Mouse (Mus musculus): ENCODE measurements around the gene Serpina6. TPM values are rescaled to one million over a fixed set of nuclear protein-coding genes. Genes with fewer than 3 reads are reported as not detected.

Gene Serpina6
- polyA plus RNA-seq, 1 experiment from 2014 or later, result 1,483 TPM

DNA sequence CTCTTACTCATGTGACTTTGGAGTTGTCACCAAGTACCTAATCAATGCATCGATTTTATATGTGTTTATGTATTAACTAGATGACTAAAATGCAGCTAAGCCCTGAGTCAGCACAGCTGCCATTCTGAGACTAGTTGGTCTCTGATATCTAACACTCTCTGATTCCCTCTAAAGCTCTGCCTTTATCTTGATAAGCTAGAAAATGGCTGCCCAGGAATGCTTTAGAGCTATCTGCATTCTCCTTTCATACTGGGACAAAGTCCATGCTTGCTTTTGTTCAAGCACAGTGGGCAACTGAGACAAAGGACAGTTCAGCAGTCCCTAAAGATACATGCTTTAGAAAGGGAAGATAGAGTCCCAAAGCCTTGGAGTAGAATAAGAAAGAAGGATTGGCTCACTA, 41.9 kb downstream of the Serpina6 start:
- H3K36me3 ChIP-seq (replicated peaks), result 0 out of 2 replicates have a peak, but pooled peaks cover 6% of the 10 kb centered on the region

DNA sequence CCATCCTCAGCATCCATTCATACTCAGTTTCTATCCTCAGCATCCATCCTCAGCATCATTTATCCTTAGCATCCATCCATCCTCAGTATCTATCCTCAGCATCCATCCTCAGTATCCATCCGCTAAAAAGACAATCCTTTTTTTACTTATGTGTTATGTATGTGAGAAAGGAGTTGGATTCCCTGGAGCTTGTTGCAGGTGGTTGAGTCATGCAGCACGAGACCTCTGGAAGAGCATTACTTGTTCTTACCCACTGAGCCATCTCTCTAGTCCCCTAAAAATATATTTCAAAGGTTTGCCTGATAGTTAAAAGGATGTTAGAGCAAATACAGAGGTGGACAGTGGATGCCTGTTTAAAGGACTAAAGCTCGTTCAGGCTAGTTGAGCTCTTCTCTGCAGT, 55.2 kb downstream of the Serpina6 start:
- Histone ChIP-seq H3K27ac (replicated peaks) (no peak overlapping the region), H3K4me2 (no peak overlapping the region), H3K9ac (no peak overlapping the region), H3K4me1 (replicated peaks) (no peaks in the 10 kb centered on the region), H3K27me3 (no peaks in the 10 kb centered on the region), H3K4me3 (replicated peaks) (no peak overlapping the region), H3K36me3 (replicated peaks) (no peaks in the 10 kb centered on the region), H3K9me3 (replicated peaks) (no peaks in the 10 kb centered on the region)
- no peak for ATAC-seq (ENCODE audit: insufficient read depth)
- 51% methylated on average over 3 of the region's 3 CpGs for WGBS (ENCODE audit: insufficient replicate concordance)

More for the DNA sequence above, 41.9 kb downstream of the Serpina6 start:
- Histone ChIP-seq H3K27me3 (no peaks in the 10 kb centered on the region), H3K4me1 (replicated peaks) (no peaks in the 10 kb centered on the region), H3K9ac (no peak overlapping the region), H3K9me3 (replicated peaks) (no peaks in the 10 kb centered on the region), H3K4me2 (no peak overlapping the region), H3K27ac (replicated peaks) (no peak overlapping the region), H3K4me3 (replicated peaks) (no peak overlapping the region)
- no peak for ATAC-seq (ENCODE audit: insufficient read depth)
- WGBS (ENCODE audit: insufficient replicate concordance), result 71% methylated on average over 1 of the region's 1 CpGs

DNA sequence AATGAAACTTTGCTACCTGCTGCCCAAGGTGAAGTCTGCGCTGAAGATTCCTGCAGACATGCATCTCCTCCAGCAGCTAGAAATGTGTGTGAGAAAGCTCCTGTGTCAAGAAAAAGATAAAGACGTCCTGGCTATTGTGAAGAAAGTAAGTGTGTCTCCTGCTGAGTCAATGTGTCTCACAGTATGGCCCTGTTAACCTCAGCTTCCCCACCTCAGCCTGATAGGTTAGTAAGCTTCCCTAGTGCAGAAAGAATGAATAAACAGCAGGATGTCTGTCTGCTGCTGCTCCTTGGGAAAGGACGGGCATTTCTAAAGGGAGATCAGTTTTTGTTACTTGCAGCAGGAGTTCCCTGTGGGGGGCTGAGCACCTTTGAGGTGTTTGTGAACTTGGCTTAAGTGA, 56.6 kb downstream of the Serpina6 start:
- H3K36me3 ChIP-seq (replicated peaks), result no peaks in the 10 kb centered on the region
- no peak overlapping the region for H3K9ac ChIP-seq
- no peak overlapping the region for H3K4me2 ChIP-seq
- no peak overlapping the region for H3K27ac ChIP-seq (replicated peaks)
- H3K4me3 ChIP-seq (replicated peaks), result no peak overlapping the region
- H3K9me3 ChIP-seq (replicated peaks), result no peaks in the 10 kb centered on the region
- ATAC-seq (ENCODE audit: insufficient read depth), result no peak
- WGBS (ENCODE audit: insufficient replicate concordance), result 39% methylated on average over 3 of the region's 3 CpGs
- H3K27me3 ChIP-seq, result no peaks in the 10 kb centered on the region
- H3K4me1 ChIP-seq (replicated peaks), result no peaks in the 10 kb centered on the region

DNA sequence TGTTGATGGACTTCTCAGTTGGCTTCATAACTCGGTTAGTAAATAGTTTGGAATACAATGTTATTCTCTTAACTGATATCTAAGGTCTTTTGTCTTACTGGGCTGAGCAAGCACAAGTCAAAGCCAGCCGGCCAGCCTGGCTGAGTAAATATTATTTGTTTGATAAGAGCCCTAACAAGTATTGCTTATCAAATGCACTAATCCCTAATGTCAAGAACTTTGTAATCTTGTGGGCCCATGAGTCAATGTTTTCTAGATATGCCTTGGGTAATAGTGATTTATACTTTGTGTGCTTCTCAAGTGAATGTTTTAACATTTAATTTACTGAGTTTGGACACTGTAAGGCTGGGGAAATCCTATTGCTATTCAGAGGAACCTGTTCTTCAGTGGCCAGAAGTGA, 58.6 kb downstream of the Serpina6 start:
- no peak overlapping the region for H3K9ac ChIP-seq
- H3K4me1 ChIP-seq (replicated peaks), result no peaks in the 10 kb centered on the region
- H3K9me3 ChIP-seq (replicated peaks), result no peaks in the 10 kb centered on the region
- H3K27ac ChIP-seq (replicated peaks), result no peak overlapping the region
- H3K4me3 ChIP-seq (replicated peaks), result no peak overlapping the region
- H3K27me3 ChIP-seq, result no peaks in the 10 kb centered on the region
- no peak for ATAC-seq (ENCODE audit: insufficient read depth)
- H3K36me3 ChIP-seq (replicated peaks), result no peaks in the 10 kb centered on the region
- no peak overlapping the region for H3K4me2 ChIP-seq
- 32% methylated on average over 2 of the region's 2 CpGs for WGBS (ENCODE audit: insufficient replicate concordance)

Other genes with a start within 250 kb of the Serpina6 start
- 0.12 and 0.26 TPM in 2 replicates for gene 9330161L09Rik, start 249.4 kb downstream of the Serpina6 start, polyA plus RNA-seq (2015; fragmentation: Nextera tagmentation; extraction: Ambion mirVana)
- 32.3 and 47.5 TPM in 2 replicates for gene Ddx24, start 231.4 kb downstream of the Serpina6 start, polyA plus RNA-seq (2015; fragmentation: Nextera tagmentation; extraction: Ambion mirVana)
- 26.4 and 31.5 TPM in 2 replicates for gene Ifi27, start 223.0 kb downstream of the Serpina6 start, polyA plus RNA-seq (2015; fragmentation: Nextera tagmentation; extraction: Ambion mirVana)
- 12.7 and 15.7 TPM in 2 replicates for gene Ifi27l2a, start 213.5 kb downstream of the Serpina6 start, polyA plus RNA-seq (2015; fragmentation: Nextera tagmentation; extraction: Ambion mirVana)
- gene Ifi27l2b, start 200.0 kb downstream of the Serpina6 start, polyA plus RNA-seq (2015; fragmentation: Nextera tagmentation; extraction: Ambion mirVana), result not detected in 2 replicates
- gene Ppp4r4, start 124.9 kb downstream of the Serpina6 start, polyA plus RNA-seq (2015; fragmentation: Nextera tagmentation; extraction: Ambion mirVana), result 1.0 and 1.3 TPM in 2 replicates
- gene Serpina10, start 25.8 kb downstream of the Serpina6 start, polyA plus RNA-seq (2015; fragmentation: Nextera tagmentation; extraction: Ambion mirVana), result 44.0 and 44.7 TPM in 2 replicates
- 0.17 TPM in 1 of 2 replicates, not detected in the other for gene Serpina16, start 18.9 kb upstream of the Serpina6 start, polyA plus RNA-seq (2015; fragmentation: Nextera tagmentation; extraction: Ambion mirVana)
- gene Serpina1f, start 38.3 kb upstream of the Serpina6 start, polyA plus RNA-seq (2015; fragmentation: Nextera tagmentation; extraction: Ambion mirVana), result 0.05 TPM in 2 replicates
- gene Serpina1d, start 116.4 kb upstream of the Serpina6 start, polyA plus RNA-seq (2015; fragmentation: Nextera tagmentation; extraction: Ambion mirVana), result 369 and 460 TPM in 2 replicates
- 949 and 1,166 TPM in 2 replicates for gene Serpina1b, start 173.2 kb upstream of the Serpina6 start, polyA plus RNA-seq (2015; fragmentation: Nextera tagmentation; extraction: Ambion mirVana)
- 688 and 858 TPM in 2 replicates for gene Serpina1a, start 206.3 kb upstream of the Serpina6 start, polyA plus RNA-seq (2015; fragmentation: Nextera tagmentation; extraction: Ambion mirVana)
- 365 and 458 TPM in 2 replicates for gene Serpina1c, start 247.7 kb upstream of the Serpina6 start, polyA plus RNA-seq (2015; fragmentation: Nextera tagmentation; extraction: Ambion mirVana)